Mouse (Mus musculus): ENCODE results near the gene Gpr87.
A peak's percentile ranks its signal among the peaks of the same experiment; 100 is the strongest.

Gpr87 gene

DNA sequence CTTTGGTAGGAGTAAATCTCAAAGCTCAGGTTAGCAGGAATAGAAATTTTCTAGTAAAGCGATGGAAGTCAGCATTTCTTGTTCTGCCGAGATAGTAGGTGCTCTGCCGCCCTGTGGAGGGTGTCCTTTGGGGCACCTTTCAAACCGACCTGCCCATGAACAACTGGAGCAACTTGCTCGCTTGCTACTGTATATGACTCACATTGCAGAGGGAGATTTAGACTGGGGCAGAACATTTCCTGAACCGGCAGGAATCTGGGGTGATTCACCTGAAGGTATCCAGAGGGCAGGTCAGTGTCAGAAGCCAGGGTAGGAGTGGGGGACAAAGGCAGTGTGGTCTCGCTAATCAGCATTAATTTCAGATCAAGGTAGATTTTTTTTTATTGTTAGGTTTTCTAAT is at the start of gene Gpr87:
TSS of gene Gpr87 (minus strand) at position 167 of the 400 bp plus-strand sequence.
- DNase-seq (ENCODE audit: low read depth, low spot score) = no peak

DNA sequence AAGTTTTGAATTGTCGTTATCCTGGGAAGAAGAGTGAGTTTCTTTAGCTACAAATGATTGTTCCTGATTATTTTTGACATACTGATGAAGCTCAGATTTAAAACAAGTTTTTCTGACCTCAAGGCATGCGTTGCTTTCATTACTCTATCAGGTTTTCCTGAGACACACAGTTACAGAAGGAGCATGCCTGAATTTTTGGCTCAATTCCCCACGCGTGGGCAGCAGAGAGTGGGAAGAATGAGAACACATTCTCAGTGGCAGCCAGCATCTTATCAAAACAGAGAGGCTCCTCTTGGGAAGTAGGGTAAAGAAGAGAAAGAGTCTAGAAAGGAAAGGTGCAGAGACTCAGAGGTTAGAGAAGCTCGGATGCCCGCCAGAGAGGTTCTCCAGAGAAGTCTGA is 48.5 kb upstream of the Gpr87 start:
- no peak for DNase-seq (ENCODE audit: low read depth, low spot score)

DNA sequence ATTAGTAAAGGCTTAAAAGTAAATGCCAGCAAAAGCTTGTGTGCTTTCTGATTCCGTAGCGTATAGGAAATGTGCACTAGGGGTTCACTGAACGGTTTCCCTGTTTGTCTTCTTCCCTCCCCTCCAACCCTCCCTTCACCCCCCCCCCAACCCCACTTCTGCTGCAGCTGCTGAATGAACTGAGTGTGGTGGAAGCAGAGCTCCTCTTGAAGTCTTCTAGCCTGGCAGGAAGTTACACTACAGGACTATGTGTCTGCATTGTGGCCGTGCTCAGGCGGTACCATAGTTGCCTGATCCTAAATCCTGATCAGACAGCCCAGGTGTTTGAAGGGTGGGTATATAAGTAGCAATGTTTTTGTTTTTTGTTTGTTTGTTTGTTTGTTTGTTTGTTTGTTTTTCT is 40.0 kb upstream of the Gpr87 start:
- DNase-seq (ENCODE audit: low read depth, low spot score) = no peak

DNA sequence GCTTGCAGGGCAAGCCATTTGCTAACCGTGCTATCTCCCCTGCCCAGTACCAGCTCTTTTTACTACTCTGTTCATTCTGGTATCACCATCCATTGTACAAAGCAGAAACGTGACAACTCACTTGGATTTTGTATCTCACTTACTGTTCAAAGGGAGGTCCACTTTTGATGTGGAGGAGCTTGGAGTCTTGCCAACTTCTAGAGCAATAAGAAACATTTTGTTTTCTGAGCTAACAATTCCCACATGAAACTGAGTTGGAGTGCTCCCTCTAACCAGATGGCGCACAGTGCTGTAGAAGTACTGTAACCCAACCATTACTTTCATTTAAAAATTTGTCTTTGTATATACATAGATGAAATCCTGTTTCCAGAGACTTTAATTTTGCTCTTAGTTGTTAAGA is 36.0 kb upstream of the Gpr87 start:
- DNase-seq (ENCODE audit: low read depth, low spot score) = no peak

DNA sequence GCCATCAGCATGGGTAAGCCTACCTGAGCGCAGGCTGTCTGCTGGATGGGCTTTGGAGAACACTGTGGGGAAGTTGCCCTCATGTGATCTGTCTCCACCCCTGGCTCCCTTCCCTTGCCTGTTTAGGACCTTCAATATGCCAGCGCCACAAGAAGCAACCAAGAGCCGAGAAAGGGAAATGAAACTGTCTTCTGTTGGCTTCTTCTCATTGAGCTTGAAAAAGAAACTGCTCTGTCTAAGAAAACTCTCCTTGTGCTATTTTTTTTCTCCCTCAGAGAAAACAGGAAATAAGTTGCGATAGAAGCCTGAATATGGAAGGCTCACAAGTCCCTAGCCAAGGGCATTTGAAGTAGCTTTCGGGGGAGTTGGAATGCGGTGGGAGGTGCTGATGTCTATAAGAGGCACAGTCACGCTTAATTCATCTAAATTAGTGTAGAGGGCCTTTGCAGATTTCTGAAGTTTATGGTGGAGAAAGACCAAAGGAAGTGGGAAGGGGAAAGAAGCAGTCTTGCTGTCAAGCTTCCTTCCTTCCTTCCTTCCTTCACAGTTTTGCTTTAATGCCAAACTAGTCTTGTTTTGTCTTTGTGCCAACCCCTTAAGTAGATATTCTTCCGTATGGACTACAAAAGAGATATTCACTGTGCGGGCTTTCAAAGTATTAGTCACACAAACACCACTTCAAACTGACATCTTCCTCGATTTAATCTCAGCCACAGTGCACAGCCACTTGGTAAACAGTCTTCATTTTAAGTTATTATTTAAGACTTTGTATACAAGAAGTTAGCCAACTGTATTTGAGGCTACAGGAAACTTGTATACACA is 34.0 kb upstream of the Gpr87 start:
- DNase-seq (ENCODE audit: low read depth, low spot score) = no peak

DNA sequence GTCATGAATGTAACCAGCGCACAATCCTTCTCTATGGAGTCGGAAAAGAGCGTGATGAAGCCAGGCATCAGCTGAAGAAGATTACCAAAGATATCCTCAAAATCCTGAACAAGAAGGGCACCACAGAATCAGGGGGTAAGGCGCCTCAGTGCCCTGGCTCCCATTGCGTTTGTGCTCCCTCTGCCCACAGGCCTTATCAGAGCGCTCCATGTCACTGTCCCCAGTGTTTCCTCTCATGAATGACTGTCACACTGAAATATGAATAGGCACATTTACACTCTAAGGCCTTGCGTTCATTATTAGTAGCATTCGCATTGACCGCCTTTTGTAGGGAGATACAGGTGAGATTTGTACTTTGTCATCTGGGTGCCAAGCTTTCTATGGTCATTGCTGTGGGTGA is 32.8 kb upstream of the Gpr87 start:
- no peak for DNase-seq (ENCODE audit: low read depth, low spot score)

DNA sequence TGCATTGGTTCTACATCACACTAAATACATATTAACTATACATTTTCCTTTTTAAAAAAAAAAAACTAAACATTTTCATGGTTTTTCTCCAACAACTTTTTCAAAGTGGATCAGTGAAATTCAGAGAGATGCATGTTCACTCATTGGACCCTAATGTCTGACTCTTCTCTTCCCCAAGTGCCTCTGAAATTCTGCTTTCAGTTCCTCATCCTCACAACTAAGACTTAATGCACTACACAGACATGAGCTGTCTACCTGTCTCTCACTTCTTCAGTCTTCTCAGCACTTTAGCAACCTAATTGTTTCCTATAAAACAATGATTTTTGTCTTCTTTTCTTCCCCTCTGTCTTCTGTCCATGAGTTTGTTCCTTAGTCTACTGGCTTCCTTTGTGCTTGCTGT is 30.5 kb upstream of the Gpr87 start:
- DNase-seq (ENCODE audit: low read depth, low spot score) = no peak

DNA sequence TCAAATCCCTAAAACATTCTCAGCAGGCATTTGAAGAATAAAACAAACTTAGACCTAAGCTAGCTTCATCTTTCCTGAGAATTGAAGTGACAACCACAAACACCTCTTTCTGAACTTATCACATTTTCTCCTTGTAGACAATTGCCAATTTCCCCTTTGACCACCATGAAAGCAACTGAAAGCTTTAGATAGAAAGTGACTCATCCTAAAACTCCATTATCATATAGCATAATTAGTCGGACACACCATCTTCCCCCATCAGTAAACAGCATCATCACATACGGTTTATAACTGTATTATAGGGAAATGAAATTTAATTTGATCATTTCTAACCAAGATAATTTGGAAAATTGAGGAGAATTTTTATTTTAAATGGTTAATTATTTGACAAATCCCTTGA is 27.4 kb upstream of the Gpr87 start:
- DNase-seq (ENCODE audit: low read depth, low spot score) = no peak

DNA sequence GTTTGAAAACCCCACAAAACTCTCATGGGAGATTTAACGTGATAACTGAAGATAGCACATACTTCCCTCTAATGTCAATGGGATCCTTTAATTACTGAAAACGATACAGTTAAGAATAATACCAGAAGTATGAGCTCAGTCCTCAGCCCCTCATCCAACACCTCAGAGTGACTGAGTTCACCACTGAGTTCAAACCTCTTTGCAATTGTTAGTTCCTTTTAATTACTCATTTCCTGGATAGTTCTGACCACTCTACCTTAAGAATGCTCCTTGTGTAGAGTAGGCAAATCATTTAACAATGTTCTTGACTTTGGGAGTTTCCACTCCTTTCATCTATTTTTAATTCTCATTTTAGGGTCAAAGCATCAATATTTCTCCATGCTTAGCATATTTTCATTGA is 24.4 kb upstream of the Gpr87 start:
- DNase-seq (ENCODE audit: low read depth, low spot score) = no peak

DNA sequence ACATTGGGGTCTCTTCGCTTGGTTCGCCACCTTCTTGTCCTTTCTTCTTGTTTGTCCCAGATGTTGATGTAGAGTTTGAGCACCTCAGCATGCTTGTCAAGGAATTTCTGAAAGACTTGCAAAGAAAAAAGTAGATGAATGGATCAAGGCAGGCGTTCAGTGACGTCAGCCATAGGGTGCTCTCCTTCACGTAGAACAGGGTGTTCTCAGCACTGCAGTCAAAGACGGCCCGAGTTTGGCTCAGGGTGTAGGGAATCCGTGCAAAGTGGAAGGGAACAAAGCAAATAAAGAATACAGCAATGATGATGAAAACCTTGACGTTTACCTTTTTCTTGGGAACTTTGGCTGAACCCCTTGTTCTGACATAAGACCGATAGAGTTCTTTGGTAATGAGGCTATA is 22.3 kb upstream of the Gpr87 start:
- DNase-seq (ENCODE audit: low read depth, low spot score) = no peak

DNA sequence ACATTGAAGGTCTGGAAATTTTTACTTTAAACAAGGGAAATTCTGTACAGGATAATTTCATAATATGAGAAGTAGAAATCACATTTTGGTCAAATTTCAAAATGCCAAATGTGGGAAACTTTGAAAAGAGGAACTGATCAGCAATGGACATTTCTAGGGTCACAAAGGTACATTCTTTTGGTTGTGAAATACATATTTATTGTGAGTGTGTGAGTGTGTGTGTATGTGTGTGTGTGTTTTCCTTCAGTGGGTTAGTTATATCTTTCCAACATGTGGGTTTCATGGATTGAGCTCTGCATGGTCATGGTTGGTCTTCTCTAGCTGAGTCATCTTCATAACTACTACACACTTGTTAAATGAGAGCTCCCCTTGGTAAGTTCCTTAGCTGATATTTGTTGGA is 17.5 kb upstream of the Gpr87 start:
- DNase-seq (ENCODE audit: low read depth, low spot score) = no peak

DNA sequence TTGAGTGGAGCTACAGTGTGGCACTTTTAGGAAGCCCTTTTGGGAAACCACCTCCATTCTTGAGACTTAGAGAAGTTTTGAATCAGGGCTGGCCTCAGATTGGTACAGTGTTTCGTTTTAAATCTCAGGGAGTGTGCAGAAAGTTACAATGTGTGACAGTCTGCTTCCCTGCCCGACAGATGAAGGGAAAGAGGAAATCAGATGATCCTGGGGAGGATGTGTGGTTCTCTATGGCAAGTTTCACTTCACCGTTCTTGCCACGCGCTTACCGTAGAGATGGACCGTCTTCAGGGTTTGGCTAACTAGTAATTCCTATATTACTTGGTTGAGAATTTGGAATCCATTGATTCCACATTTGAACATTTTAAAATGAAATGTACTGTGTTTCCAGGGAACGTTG is 16.9 kb upstream of the Gpr87 start:
- DNase-seq (ENCODE audit: low read depth, low spot score) = no peak

DNA sequence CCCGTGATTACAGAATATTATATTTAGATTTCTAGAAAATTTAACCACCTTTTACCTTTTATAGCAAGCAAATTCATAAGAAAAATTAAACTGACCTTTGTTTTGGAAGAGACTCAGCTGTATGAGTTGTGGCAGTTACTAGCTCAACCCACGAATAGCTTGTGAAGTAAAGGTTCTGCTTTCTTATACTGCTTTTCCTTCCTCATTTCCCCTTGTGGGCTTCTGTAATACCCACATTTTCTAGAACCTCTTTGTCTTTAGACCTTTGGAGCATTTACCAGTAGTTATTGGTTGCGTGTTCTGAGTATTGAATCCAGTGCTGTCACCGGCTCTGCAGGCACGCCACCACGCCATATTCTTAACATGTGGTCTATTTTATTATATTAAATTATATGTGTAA is 15.8 kb upstream of the Gpr87 start, which contains the start of gene P2ry13:
TSS of gene P2ry13 (minus strand) at position 156 of the 400 bp plus-strand sequence.
- DNase-seq (ENCODE audit: low read depth, low spot score) = no peak

DNA sequence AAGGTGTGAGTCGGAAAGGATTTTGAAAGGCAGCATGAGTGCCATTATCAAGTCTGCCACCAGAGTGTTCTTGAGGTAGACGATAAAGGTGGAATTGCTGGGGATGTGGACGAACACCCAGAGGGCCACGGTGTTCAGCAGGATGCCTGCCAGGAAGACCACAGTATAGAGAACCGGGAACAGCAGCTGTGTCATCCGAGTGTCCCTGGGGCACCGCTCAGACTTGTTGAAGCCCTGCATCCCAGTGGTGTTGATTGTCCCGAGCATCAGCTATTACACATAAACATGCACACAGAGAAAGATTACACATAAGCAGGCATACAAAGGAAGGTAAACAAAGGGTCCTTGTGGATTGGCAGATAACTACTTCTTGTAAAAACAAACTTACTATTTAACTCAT is 15.2 kb upstream of the Gpr87 start:
- no peak for DNase-seq (ENCODE audit: low read depth, low spot score)

DNA sequence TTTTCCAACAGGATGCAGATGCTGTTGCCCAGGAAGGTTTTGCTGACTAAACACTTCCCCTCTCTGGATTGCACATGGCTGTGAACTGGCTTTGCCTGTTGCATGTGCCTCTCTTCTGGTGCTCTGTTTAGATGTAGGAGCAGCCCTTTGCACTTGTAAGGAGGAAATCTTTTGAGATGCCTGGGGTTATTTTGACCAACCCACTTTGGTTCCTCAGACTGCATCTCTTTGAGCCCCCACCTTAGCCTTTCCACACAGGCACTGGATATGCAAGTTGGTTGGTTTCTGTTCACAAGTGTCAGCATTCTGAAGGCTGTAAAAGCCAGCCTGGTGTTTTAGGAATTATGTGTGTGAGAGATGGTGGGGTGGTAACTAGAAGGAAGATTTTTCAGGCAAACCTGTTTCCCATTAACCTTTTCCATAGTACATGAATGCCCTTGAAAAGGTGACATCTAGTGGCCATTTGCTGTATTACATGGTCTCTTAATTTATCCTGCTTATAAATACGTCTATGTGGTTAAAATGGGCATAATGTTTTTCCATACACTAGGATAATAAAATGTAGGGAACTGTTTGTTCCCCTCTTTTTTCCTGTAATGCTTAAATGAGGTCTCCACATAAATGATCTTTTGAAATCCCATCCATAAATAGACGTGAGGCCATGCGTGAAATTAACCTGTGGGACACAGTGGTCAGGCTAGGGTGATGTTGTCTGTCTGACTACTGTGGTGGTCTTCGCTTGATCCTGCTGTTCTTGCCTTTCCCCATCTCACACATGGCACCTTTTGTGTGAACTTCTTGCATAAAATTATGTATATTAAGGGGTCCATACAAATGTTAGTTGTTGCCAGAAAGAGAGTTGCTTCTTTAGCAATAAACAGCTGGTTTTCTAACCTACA is 14.0 kb upstream of the Gpr87 start:
- DNase-seq (ENCODE audit: low read depth, low spot score) = peak; percentile 86

DNA sequence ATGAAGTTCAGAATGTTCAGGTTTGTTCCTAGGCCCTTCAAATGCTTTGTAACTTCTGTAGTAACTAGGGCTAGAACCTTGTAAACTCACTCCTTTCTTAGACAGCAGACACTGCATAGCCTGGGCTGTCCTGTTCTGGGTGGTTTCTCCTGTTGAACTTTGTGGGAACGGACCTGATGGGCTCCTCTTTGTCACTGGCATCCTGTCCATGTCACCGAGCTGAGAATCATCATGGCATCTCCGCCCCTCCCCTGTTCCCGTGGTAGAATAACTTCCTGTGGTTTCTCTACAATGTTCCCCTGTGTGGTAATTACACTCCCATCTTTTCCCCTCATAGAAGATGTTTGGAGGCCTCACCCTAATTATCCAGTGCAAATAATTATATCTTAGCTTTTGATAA is 11.0 kb upstream of the Gpr87 start:
- no peak for DNase-seq (ENCODE audit: low read depth, low spot score)

DNA sequence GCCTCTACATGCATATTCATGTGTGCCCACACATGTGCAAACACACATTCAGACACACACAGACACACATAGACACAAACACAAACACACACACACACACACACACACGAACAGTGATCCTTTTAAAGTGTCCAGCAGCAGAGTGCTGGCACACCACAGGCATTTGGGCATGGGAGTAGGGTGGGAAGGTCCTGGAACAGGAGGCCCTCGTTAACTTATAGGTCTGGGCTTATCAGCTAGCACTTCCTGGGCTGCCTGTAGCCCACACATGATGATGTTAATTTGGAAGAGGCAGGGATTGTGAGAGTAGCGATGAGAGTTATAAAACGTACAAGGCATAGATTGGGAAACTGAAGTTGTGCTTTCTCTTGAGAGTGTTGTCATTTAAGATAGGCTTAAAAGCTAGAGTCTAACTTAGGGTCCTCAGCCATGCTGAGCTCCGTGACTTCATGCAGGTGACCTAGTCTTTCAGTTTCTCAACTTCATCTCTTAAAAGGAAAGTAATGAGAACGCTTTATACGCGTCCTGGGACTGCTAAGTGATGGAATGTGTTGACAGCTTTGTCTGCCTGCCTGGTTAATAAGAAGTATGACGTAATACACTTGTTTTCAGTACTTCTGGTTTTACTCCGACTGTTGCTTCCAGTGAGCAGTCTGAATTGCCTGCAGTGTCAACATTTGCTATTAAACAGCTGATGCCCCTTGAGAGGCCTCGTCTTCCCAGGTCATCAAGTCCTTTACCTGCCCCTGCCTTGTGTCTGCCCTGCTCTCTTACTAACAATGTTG is 10.0 kb upstream of the Gpr87 start:
- peak; percentile 37 for DNase-seq (ENCODE audit: low read depth, low spot score)

DNA sequence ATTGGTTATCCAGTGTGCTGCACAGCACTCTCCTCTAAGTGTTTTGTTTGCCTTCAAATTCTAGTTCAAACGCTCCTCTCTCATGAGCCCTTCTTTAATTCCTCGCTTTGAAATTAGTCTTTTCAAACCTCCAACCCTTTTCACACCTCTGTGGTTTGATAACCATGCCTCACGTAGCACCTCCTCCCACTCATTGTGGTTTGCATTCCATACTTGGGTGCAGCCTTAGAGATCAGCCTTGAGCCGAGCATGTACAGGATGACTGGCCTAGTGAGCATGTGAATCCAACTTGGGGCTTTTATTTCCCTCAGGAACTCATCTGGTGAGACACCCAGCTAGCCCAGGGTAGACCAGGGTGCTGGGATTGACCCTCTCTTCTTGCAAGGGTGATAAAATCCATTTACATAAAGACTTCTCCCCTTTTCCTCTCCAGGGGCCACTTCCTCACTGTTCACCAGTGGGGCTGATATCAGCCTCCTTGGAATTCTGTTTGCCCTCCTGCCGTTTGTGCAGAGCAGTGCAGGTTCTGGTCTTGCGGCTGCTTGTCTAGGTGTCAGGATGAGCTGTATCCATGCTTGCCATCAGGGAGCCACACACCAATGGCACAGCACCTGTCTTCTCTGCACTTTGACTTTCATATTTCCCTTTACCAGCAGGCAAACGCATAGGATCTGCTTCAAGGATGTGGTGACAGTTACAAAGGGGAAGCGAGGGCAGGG is 9.1 kb upstream of the Gpr87 start:
- DNase-seq (ENCODE audit: low read depth, low spot score) = no peak

DNA sequence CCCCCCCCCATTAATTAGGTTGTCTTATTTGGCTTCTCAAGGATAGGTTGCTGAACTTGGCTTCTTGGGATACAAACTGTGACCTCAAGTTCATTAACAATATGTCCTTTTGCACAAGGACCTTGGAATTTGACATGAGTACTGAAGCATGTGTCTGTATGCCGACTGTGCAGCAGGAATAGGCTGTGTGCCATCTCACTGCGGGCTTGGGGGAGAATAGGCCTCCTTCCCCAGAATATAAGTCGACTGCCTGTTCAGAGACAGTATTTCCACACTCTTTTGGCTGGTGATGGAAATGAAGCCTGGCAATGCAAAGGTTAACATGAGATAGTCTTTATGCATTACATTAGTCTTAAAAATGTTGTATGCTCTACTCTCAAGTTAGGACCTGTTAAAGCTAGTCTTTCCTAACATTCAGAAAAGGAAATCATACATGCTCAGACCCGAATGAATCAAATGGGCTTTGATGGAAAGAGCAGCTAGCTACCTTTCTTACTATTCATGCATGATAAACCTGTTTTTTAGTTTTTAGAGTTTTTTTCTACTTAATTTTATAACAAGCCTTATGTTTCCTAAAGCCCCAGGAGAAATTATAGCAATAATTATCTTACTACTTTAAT is 2.5 kb upstream of the Gpr87 start:
- DNase-seq (ENCODE audit: low read depth, low spot score) = no peak

DNA sequence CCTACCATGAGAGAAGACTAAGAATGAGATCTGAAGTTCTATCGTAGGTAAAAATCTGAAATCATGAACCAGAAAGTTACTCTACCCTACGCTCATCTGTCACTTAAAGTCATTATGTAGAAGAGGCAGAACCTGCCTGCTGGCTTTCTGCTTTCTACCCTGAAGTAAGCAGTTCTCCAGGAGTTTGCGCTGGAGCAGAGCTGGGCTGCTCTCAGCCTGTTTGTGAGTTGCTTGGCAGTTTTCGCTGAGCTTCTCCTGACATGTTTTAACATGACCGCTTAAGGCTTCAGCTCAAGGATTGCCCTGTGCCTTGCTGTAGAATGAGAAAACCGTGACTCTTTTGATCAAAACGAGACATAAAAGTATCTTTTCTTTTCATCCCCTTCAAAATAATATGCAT is 805 bp downstream of the Gpr87 start:
- DNase-seq (ENCODE audit: low read depth, low spot score) = no peak

DNA sequence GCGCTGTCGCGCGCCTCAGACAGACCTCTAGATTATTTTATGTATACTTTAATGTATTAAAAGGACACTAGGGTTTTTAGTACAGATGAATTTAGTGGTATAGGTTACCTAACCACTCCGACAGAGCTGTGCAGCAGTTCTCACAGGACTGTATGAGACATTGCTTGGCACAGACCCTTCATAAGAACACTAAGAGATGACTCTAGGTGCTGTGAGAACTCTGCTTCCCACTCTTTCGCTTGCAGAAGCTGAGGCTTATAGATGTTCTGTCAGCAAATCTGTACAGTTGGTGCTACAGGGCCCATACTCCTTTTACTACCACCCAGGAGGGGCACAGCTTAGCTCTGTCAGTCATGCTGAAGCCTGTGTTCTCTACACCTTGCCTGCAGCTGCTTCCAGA is 3.2 kb downstream of the Gpr87 start:
- no peak for DNase-seq (ENCODE audit: low read depth, low spot score)

All from forelimb bud, embryonic 11.5 days (tissue).